Mouse (Mus musculus) kidney, embryonic 16.5 days (tissue): ENCODE data around the gene Aldh3a2. TPM values are rescaled to one million over a fixed set of nuclear protein-coding genes. Genes with fewer than 3 reads are reported as not detected.

ENCODE experiments used
- ATAC-seq: fragments of 200-750 bp; cut with Nextera tagmentation; 2 replicates; pipeline ENCODE4 v1.8.0; 2017; ENCODE audit warnings: moderate TSS enrichment; ENCODE audit not compliant: low FRiP score, low TSS enrichment
- H3K27ac ChIP-seq: fragments of 300-500 bp; sonication (generic); 2 replicates; pipeline ENCODE4 v1.5.1; 2014; ENCODE audit warnings: low read length
- H3K27me3 ChIP-seq: fragments of 300-500 bp; sonication (generic); 2 replicates; pipeline ENCODE4 v1.6.1; 2014; ENCODE audit warnings: low read length, control low read depth, mixed read lengths; ENCODE audit not compliant: insufficient read depth
- H3K36me3 ChIP-seq: fragments of 300-500 bp; sonication (generic); 2 replicates; pipeline ENCODE4 v1.6.1; 2014; ENCODE audit warnings: low read length, control low read depth, mixed read lengths; ENCODE audit not compliant: insufficient read depth
- H3K4me1 ChIP-seq: fragments of 300-500 bp; sonication (generic); 2 replicates; pipeline ENCODE4 v1.6.1; 2014; ENCODE audit warnings: low read length, control low read depth, mixed read lengths; ENCODE audit not compliant: insufficient read depth
- H3K4me2 ChIP-seq: fragments of 300-500 bp; sonication (generic); replicated peaks from 2 replicates; pipeline ENCODE4 v1.6.1; 2014; ENCODE audit warnings: low read depth, low read length
- H3K4me3 ChIP-seq: fragments of 300-500 bp; sonication (generic); 2 replicates; pipeline ENCODE4 v1.5.1; 2014; ENCODE audit warnings: mild to moderate bottlenecking, low read length
- H3K9ac ChIP-seq: fragments of 300-500 bp; sonication (generic); replicated peaks from 2 replicates; pipeline ENCODE4 v1.6.1; 2014; ENCODE audit warnings: low read length
- H3K9me3 ChIP-seq: fragments of 300-500 bp; sonication (generic); 2 replicates; pipeline ENCODE4 v1.6.1; 2016; ENCODE audit warnings: low read length, control low read depth
- WGBS: fragments of 180-500 bp; shearing (Covaris S2); extraction: QIAGEN DNeasy Blood & Tissue Kit; methylation state at CpG from one replicate; pipeline ENCODE4 v1.1.7; 2014; 5-methylcytosine and 5-hydroxymethylcytosine counted together
- polyA plus RNA-seq: library from polyadenylated mRNA; unstranded; fragments of >200 nt; fragmentation: Nextera tagmentation; extraction: Ambion mirVana; gene quantifications from 2 replicates; pipeline ENCODE4 v1.2.1, GENCODE M21; 2015

The Aldh3a2 gene
- polyA plus RNA-seq, 1 experiment from 2014 or later, result 42.1 TPM

- Histone ChIP-seq H3K36me3 (no peaks in the 10 kb centered on the region), H3K4me3 (no peak overlapping the region), H3K27me3 (no peaks in the 10 kb centered on the region), H3K4me2 (no peak overlapping the region), H3K9me3 (no peaks in the 10 kb centered on the region), H3K9ac (no peak overlapping the region), H3K27ac (no peak overlapping the region), H3K4me1 (no peaks in the 10 kb centered on the region)
- 78% methylated on average over 3 of the region's 3 CpGs for WGBS
- no peak for ATAC-seq
These were observed 9.2 kb upstream of the Aldh3a2 start for GRCm38 (mm10) chr11:61276482-61276881.

- Histone ChIP-seq H3K4me2 (no peak overlapping the region), H3K9ac (no peak overlapping the region), H3K4me3 (no peak overlapping the region), H3K36me3 (no peaks in the 10 kb centered on the region), H3K4me1 (no peaks in the 10 kb centered on the region), H3K27me3 (no peaks in the 10 kb centered on the region), H3K27ac (no peak overlapping the region), H3K9me3 (no peaks in the 10 kb centered on the region)
- ATAC-seq, result no peak
- 74% methylated on average over 8 of the region's 8 CpGs for WGBS
These were observed 7.8 kb upstream of the Aldh3a2 start for GRCm38 (mm10) chr11:61275106-61275505.

DNA sequence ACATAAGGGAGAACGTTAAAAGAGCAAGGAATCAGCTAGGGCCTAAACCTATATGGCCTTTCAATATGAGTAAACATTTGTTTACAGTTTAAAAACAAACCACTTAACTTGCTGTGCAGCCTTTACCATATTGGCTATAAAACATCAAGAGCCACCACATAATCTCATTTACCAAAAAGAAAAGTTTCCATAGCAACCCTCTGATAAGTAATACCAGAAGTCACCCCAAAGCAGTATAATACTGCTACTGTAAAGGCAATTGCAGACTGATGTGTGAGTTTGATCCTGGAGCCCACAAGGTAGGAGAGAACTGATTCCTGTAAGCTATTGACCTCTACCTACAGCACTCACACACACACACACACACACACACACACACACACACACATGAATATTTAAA, 7.2 kb upstream of the Aldh3a2 start:
- no peaks in the 10 kb centered on the region for H3K9me3 ChIP-seq
- H3K9ac ChIP-seq, result no peak overlapping the region
- no peak overlapping the region for H3K27ac ChIP-seq
- no peaks in the 10 kb centered on the region for H3K27me3 ChIP-seq
- no peaks in the 10 kb centered on the region for H3K36me3 ChIP-seq
- H3K4me3 ChIP-seq, result no peak overlapping the region
- ATAC-seq, result no peak
- WGBS, result 90% methylated on average over 1 of the region's 1 CpGs
- H3K4me1 ChIP-seq, result no peaks in the 10 kb centered on the region
- H3K4me2 ChIP-seq, result no peak overlapping the region

- WGBS, result 87% methylated on average over 2 of the region's 2 CpGs
- Histone ChIP-seq H3K4me1 (no peaks in the 10 kb centered on the region), H3K27ac (no peak overlapping the region), H3K36me3 (no peaks in the 10 kb centered on the region), H3K9ac (no peak overlapping the region), H3K9me3 (no peaks in the 10 kb centered on the region), H3K27me3 (no peaks in the 10 kb centered on the region), H3K4me3 (no peak overlapping the region), H3K4me2 (no peak overlapping the region)
- no peak for ATAC-seq
These were observed 6.7 kb upstream of the Aldh3a2 start for GRCm38 (mm10) chr11:61273928-61274327.

DNA sequence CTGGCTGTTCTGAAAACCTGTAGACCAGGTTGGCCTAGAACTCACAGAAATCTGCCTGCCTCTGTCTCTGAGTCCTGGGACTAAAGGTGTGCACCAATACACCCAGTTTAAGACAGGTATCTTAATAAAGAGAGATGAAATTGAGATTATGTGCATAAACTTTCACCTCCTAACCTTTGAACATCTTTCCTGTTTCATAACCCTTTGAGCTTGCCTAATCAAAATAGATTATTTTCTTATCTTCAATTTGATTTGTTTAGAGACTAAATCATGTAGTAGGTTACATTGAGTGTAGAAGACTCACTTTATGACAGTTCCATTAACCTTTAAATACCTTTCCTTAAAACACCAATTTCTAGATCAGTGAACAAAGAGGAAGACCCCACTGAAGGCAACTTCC, 4.3 kb upstream of the Aldh3a2 start:
- H3K36me3 ChIP-seq, result no peaks in the 10 kb centered on the region
- no peak overlapping the region for H3K4me3 ChIP-seq
- H3K9ac ChIP-seq, result no peak overlapping the region
- H3K4me1 ChIP-seq, result 0 out of 2 replicates have a peak, but pooled peaks cover 5% of the 10 kb centered on the region
- H3K4me2 ChIP-seq, result no peak overlapping the region
- H3K9me3 ChIP-seq, result no peaks in the 10 kb centered on the region
- no peak overlapping the region for H3K27ac ChIP-seq
- no peak for ATAC-seq
- no peaks in the 10 kb centered on the region for H3K27me3 ChIP-seq

DNA sequence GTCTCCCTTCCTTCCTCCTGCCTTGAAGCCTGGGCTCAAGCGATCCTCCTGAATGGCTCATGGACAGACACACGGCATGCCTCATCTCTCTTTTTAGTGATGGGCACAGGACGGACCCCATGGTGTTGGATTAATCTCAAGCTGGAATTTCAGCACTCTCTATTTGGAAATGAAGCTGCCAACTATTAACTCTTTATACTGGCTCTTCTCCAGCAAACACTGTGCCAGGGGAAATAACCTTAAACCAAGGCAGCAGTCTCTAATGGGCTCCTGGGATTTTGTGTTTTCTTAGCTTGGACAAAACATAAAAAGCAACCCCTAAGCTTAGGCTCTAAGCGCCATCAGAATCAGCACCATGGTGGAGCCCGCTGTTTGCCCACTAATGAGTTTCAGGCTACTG, 3.1 kb upstream of the Aldh3a2 start:
- Histone ChIP-seq H3K9ac (no peak overlapping the region), H3K36me3 (no peaks in the 10 kb centered on the region), H3K27ac (no peak overlapping the region), H3K4me3 (no peak overlapping the region), H3K9me3 (no peaks in the 10 kb centered on the region), H3K4me2 (no peak overlapping the region), H3K27me3 (no peaks in the 10 kb centered on the region), H3K4me1 (peaks cover 9% of the 10 kb centered on the region; the same call in 1 of the 2 replicates)
- ATAC-seq, result no peak
- 82% methylated on average over 5 of the region's 5 CpGs for WGBS

- 92% methylated on average over 6 of the region's 6 CpGs for WGBS
- no peak for ATAC-seq
These were observed 1.5 kb upstream of the Aldh3a2 start for GRCm38 (mm10) chr11:61268626-61269349.

DNA sequence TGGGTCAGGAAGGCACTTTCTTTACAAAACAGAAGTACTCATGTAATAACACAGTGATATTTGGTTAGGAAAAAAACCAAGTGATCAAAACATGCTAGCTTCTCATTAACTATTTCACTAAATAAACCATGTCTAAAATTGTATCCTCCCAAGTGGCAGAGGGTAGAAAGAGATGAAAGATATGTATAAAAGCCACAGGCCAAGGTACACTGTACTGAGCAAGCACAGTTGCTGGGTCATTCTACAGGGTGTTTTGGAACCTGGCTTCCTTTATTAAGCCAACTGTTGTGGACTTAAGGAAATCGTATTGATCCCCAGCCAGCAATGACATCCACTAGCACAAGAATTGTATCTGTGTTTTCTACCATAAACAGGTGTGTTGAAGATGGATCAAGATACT, 3.4 kb downstream of the Aldh3a2 start:
- Histone ChIP-seq H3K4me3 (no peak overlapping the region), H3K36me3 (peaks cover 39% of the 10 kb centered on the region), H3K9ac (no peak overlapping the region), H3K27me3 (no peaks in the 10 kb centered on the region), H3K27ac (no peak overlapping the region), H3K9me3 (no peaks in the 10 kb centered on the region), H3K4me1 (peaks cover 9% of the 10 kb centered on the region; the same call in 1 of the 2 replicates), H3K4me2 (no peak overlapping the region)
- 89% methylated on average over 1 of the region's 1 CpGs for WGBS
- ATAC-seq, result no peak

More at GRCm38 (mm10) chr11:61268626-61269349, 1.5 kb upstream of the Aldh3a2 start:
- no peak overlapping the region for H3K27ac ChIP-seq
- peaks cover 4% of the 10 kb centered on the region; the same call in 1 of the 2 replicates for H3K36me3 ChIP-seq
- no peak overlapping the region for H3K9ac ChIP-seq
- no peaks in the 10 kb centered on the region for H3K9me3 ChIP-seq
- no peak overlapping the region for H3K4me3 ChIP-seq
- H3K4me1 ChIP-seq, result peaks cover 9% of the 10 kb centered on the region; the same call in 1 of the 2 replicates
- no peaks in the 10 kb centered on the region for H3K27me3 ChIP-seq
- no peak overlapping the region for H3K4me2 ChIP-seq

DNA sequence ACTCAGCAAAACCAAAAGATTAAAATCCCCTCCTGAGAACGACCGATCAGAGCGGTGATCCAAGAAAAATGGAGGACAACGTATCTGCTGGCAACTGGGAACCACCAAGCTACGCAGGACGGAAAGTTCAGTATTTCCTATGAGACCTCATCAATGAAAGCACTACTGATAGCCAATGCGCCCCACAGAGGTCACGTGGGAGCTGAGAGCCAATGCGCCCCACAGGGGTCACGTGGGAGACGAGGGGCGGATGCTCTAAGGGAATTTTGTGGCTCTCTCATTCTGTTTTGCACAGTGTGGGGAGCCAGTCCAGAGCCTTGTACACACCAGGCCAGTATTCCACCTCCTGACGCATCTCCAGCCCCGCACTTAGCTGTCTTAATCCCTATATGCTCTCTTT, 4.7 kb downstream of the Aldh3a2 start:
- 95% methylated on average over 14 of the region's 14 CpGs for WGBS
- Histone ChIP-seq H3K27ac (no peak overlapping the region), H3K27me3 (no peaks in the 10 kb centered on the region), H3K4me1 (peaks cover 5% of the 10 kb centered on the region; the same call in 1 of the 2 replicates), H3K9ac (no peak overlapping the region), H3K36me3 (peaks cover 49% of the 10 kb centered on the region), H3K9me3 (no peaks in the 10 kb centered on the region), H3K4me3 (no peak overlapping the region), H3K4me2 (no peak overlapping the region)
- no peak for ATAC-seq

- Histone ChIP-seq H3K4me1 (no peaks in the 10 kb centered on the region), H3K36me3 (peaks cover 63% of the 10 kb centered on the region), H3K9me3 (no peaks in the 10 kb centered on the region), H3K9ac (no peak overlapping the region), H3K27me3 (no peaks in the 10 kb centered on the region), H3K4me3 (no peak overlapping the region), H3K27ac (no peak overlapping the region), H3K4me2 (no peak overlapping the region)
- 91% methylated on average over 6 of the region's 6 CpGs for WGBS
- ATAC-seq, result no peak
These were observed 8.2 kb downstream of the Aldh3a2 start for GRCm38 (mm10) chr11:61259106-61259505.
